Mouse (Mus musculus) thymus, adult 2 months (tissue): ENCODE results near the gene Uxs1.

Source experiments
- CTCF ChIP-seq: fragments of 200-500 bp; IDR thresholded peaks from 2 replicates; pipeline ENCODE4 v1.5.1; 2012; ENCODE audit warnings: mild to moderate bottlenecking, control low read depth, low read length, moderate library complexity, borderline replicate concordance; ENCODE audit not compliant: control insufficient read depth, poor library complexity, insufficient read depth; ENCODE audit errors: extremely low read depth
- POLR2A ChIP-seq: fragments of 200-500 bp; IDR thresholded peaks from 2 replicates; pipeline ENCODE4 v1.6.1; 2012; ENCODE audit warnings: mild to moderate bottlenecking, low read length, control low read depth, moderate library complexity; ENCODE audit not compliant: control insufficient read depth, poor library complexity, insufficient read depth; ENCODE audit errors: extremely low read depth

GRCm38 (mm10) chr1:43823406-43823805, 4.2 kb downstream of the Uxs1 start:
- TF ChIP-seq CTCF (no peak), POLR2A (no peak)
